8 mouse cellular contexts compared by ENCODE assay signal in genomic region chr14:21682681-21683129, GRCm38 (mm10). TPM values are rescaled to one million over a fixed set of nuclear protein-coding genes. Genes with fewer than 3 reads are reported as not detected.
DNase-seq lines count a peak whose midpoint lies in the region; ATAC-seq and TF ChIP-seq lines count a peak whose summit lies in the region.

No protein-coding gene starts in this region.

- intact Hi-C loops in heart, postnatal 25 days (cut with DNase I) = no loop called here

- H3K4me1 ChIP-seq in heart, embryonic 12.5 days (replicated peaks) = peaks cover 45% of the 10 kb centered on the region
- peaks cover 90% of the 10 kb centered on the region for H3K4me1 ChIP-seq in limb, embryonic 10.5 days
- H3K4me1 ChIP-seq in midbrain, embryonic 12.5 days = peaks cover 33% of the 10 kb centered on the region
- H3K4me1 ChIP-seq in testis, adult 2 months (ENCODE audit: control insufficient read depth, insufficient read depth, low read length) = peaks cover 11% of the 10 kb centered on the region

- no peaks in the 10 kb centered on the region for H3K36me3 ChIP-seq in heart, embryonic 12.5 days
- no peaks in the 10 kb centered on the region for H3K36me3 ChIP-seq in limb, embryonic 10.5 days
- no peaks in the 10 kb centered on the region for H3K36me3 ChIP-seq in midbrain, embryonic 12.5 days
- no peaks in the 10 kb centered on the region for H3K36me3 ChIP-seq in testis, adult 2 months (ENCODE audit: control insufficient read depth, insufficient read depth, low read length)

- 0 out of 2 replicates have a peak, but pooled peaks have one; percentile 30 for ATAC-seq in heart, embryonic 12.5 days (ENCODE audit: insufficient number of reproducible peaks, low FRiP score)
- peak; percentile 88 for ATAC-seq in common myeloid progenitor, adult 5-6 weeks (replicated peaks; ENCODE audit: low read depth, poor library complexity, severe bottlenecking)
- peak; percentile 82 for ATAC-seq in midbrain, embryonic 12.5 days (ENCODE audit: low FRiP score, low read depth)

- H3K9me3 ChIP-seq in heart, embryonic 12.5 days (replicated peaks) = no peaks in the 10 kb centered on the region
- no peaks in the 10 kb centered on the region for H3K9me3 ChIP-seq in limb, embryonic 10.5 days (replicated peaks)
- no peaks in the 10 kb centered on the region for H3K9me3 ChIP-seq in midbrain, embryonic 12.5 days

- no peak overlapping the region for H3K9ac ChIP-seq in heart, embryonic 12.5 days
- H3K9ac ChIP-seq in midbrain, embryonic 12.5 days (replicated peaks) = peak overlapping the region; percentile 31; the same call in 1 of the 2 replicates

- H3K27ac ChIP-seq in heart, embryonic 12.5 days (ENCODE audit: poor library complexity, severe bottlenecking) = no peak overlapping the region
- H3K27ac ChIP-seq in limb, embryonic 10.5 days = peak overlapping the region; percentile 89
- H3K27ac ChIP-seq in midbrain, embryonic 12.5 days (replicated peaks) = peak overlapping the region; percentile 73
- H3K27ac ChIP-seq in testis, adult 2 months (ENCODE audit: control insufficient read depth, insufficient read depth, low read depth, low read length) = no peak overlapping the region

- TF ChIP-seq POLR2A in testis, adult 2 months (IDR thresholded peaks at IDR 0.05; ENCODE audit: control insufficient read depth, low read depth, low read length) = no peak

- peak overlapping the region; percentile 60 for H3K4me2 ChIP-seq in heart, embryonic 12.5 days
- peak overlapping the region; percentile 48 for H3K4me2 ChIP-seq in midbrain, embryonic 12.5 days (replicated peaks)

- no peak for DNase-seq in heart, postnatal 25 days (ENCODE audit: low spot score)
- DNase-seq in heart, postnatal 4 days = peak; percentile 39
- peak; percentile 85 for DNase-seq in limb, embryonic 10.5 days (ENCODE audit: low spot score)
- DNase-seq in frontal cortex, postnatal 36 days (ENCODE audit: low spot score in 2 of 2) = no peak

- peaks cover 12% of the 10 kb centered on the region for H3K27me3 ChIP-seq in heart, embryonic 12.5 days (replicated peaks)
- H3K27me3 ChIP-seq in limb, embryonic 10.5 days (ENCODE audit: low read depth, poor library complexity, severe bottlenecking) = 0 out of 2 replicates have a peak, but pooled peaks cover 5% of the 10 kb centered on the region
- peaks cover 24% of the 10 kb centered on the region for H3K27me3 ChIP-seq in midbrain, embryonic 12.5 days
- no peaks in the 10 kb centered on the region for H3K27me3 ChIP-seq in testis, adult 2 months (ENCODE audit: control insufficient read depth, insufficient read depth, low read length)

- WGBS in heart, embryonic 12.5 days = 2% methylated on average over 9 of the region's 9 CpGs
- WGBS in limb, embryonic 10.5 days = under 1% methylated on average over 9 of the region's 9 CpGs
- 0% methylated on average over 9 of the region's 9 CpGs for WGBS in midbrain, embryonic 12.5 days

- no peak for TF ChIP-seq CTCF in testis, adult 2 months (IDR thresholded peaks at IDR 0.05; ENCODE audit: control insufficient read depth, insufficient read depth, insufficient replicate concordance, low read depth, low read length)

- H3K4me3 ChIP-seq in heart, embryonic 12.5 days = no peak overlapping the region
- peak overlapping the region; percentile 37 for H3K4me3 ChIP-seq in limb, embryonic 10.5 days
- H3K4me3 ChIP-seq in midbrain, embryonic 12.5 days = peak overlapping the region; percentile 23
- peak overlapping the region; percentile 70 for H3K4me3 ChIP-seq in testis, adult 2 months (ENCODE audit: control insufficient read depth, low read depth, low read length)

RNA-seq across cellular contexts. Expression of gene Dupd1, which starts 31.7 kb away (rescaled TPM):
- 0.17 and 0.23 TPM in 2 replicates for polyA plus RNA-seq in heart, embryonic 12.5 days (2016; fragmentation: Nextera tagmentation; extraction: Ambion mirVana)
- total RNA-seq in heart, postnatal 25 days (2021) = not detected
- total RNA-seq in common myeloid progenitor, adult 5-6 weeks (2017) = not detected in 2 replicates
- under 1 TPM in 1 of 2 experiments, not detected in 1; 0.68 TPM for total RNA-seq in heart, postnatal 4 days (2021)
- 0.45 TPM in 1 of 2 replicates, not detected in the other for polyA plus RNA-seq in limb, embryonic 10.5 days (2016; fragmentation: Nextera tagmentation; extraction: Ambion mirVana)
- polyA plus RNA-seq in midbrain, embryonic 12.5 days (2016; fragmentation: Nextera tagmentation; extraction: Ambion mirVana) = 0.27 TPM in 1 of 2 replicates, not detected in the other
- polyA plus RNA-seq in testis, adult 2 months (2012; rRNA removed) = 6.3 and 7.9 TPM in 2 replicates

Comparison
In these comparisons a context has a peak if more than half of its experiments do, and no peak if none do; other contexts are left out.
1. DNase-seq: peak in heart, postnatal 4 days (single experiment) and limb, embryonic 10.5 days (single experiment); none in heart, postnatal 25 days (single experiment) and frontal cortex, postnatal 36 days (0 of 2).
2. ATAC-seq: peak in every context shown above with its lines; median percentile 88 in common myeloid progenitor, adult 5-6 weeks; 82 in midbrain, embryonic 12.5 days; 30 in heart, embryonic 12.5 days.
3. H3K27ac ChIP-seq: peak in limb, embryonic 10.5 days (single experiment) and midbrain, embryonic 12.5 days (single experiment); none in heart, embryonic 12.5 days (single experiment) and testis, adult 2 months (single experiment).